Mouse (Mus musculus) natural killer cell, adult 2 months (primary cell): ENCODE measurements around the gene Os9.
A peak's percentile ranks its signal among the peaks of the same experiment; 100 is the strongest.
"Not testable (repeated sequence)": the region's sequence is repeated elsewhere in the genome, so short reads cannot be mapped to it uniquely, and the experiment has no call there.

ENCODE experiments used
- DNase-seq, 2 experiments: peaks; one replicate each; pipeline ENCODE4 v3.0.0; 2022; ENCODE audit warnings: low spot score in 2 of 2

Os9 gene

GRCm38 (mm10) chr10:127081996-127082620 is 38.8 kb downstream of the Os9 start:
- no peak for DNase-seq

GRCm38 (mm10) chr10:127080901-127081780 is 39.8 kb downstream of the Os9 start:
- DNase-seq = no peak

DNA sequence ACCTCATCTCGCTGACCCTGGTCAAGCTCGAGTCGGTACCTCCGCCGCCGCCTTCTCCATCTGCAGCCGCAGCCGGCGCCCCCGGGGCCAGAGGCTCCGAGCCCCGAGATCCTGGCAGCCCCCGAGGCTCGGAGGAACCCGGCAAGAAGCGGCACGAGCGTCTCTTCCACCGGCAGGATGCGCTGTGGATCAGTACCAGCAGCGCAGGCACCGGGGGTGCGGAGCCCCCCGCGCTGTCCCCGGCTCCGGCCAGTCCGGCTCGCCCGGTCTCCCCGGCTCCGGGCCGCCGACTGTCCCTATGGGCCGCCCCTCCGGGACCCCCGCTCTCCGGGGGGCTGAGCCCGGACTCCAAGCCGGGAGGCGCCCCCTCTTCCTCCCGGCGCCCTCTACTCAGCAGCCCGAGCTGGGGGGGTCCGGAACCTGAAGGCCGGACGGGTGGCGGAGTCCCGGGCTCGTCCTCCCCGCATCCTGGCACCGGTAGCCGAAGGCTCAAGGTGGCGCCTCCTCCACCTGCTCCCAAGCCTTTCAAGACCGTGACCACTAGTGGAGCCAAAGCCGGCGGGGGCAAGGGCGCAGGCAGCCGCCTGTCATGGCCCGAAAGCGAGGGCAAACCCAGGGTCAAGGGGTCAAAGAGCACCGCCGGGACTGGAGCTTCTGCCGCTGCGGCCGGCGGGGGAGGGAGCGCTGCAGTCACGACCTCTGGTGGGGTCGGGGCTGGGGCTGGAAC is 41.1 kb downstream of the Os9 start:
- DNase-seq = no peak

DNA sequence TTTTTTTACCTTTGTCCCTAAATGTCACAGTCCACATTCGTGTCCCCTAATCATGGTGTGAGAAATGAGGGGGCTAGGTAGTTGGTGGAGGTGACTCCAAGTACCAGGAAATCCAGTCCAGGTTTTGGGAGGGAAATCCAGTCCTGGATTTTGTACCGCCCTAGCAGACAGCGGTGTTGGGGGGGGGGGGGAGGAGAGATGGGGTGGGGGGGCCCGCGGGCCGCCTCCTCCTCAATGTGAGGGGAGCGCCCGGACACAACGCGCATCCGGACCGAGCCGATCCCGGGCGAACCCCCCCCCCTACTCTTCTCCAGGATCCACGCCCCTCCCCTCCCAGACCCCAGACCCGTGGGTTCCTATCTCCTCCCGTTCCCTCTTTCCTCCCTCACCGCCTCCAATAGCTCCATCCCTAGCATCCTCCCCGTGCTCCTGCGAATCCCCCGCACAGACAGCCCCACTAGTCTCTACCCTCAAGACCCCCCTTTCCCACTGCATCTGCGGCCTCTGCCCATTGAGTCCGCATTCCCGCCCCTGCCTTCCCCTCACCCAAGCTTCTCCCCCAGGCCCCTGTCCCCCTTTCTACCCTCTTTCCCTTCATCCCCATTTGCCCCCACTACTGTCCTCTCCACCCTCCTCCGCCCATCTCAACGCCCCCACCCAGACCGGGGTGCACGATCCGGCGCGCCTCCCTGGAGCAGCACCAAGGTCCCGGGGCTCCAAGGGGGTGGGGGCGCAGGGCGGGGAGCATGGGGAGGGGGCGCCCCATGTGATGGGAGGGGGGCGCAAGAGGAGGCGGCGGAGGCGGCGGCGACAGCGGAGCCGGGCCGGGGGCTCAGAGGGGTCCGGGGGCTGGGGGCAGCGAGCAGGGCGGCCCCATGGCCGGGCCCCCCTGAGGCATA is 42.0 kb downstream of the Os9 start:
- no peak for DNase-seq

- no peak for DNase-seq
These were observed 42.8 kb downstream of the Os9 start for GRCm38 (mm10) chr10:127078001-127078676.

GRCm38 (mm10) chr10:127077515-127077914 is 43.4 kb downstream of the Os9 start:
- DNase-seq = no peak

DNA sequence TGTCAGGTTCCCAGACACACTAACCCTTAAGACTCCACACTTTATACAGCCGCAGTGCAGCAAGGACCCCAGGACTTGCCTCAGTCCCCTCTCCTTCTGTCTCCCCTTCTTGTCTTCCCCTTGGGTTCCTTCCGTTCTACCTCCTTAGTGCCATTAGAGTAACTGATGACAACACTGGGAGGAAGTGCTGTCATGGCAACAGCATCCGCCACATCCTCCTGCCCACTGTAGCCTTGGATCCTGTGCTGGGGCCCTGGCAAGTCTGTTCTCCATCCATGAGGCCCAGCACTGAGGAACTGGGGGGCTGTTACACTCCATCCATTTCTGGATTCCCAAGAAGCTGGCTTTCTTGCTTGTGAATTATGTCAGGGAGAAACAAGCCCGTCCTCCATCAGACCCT is 44.8 kb downstream of the Os9 start:
- DNase-seq = peak; percentile 67

DNA sequence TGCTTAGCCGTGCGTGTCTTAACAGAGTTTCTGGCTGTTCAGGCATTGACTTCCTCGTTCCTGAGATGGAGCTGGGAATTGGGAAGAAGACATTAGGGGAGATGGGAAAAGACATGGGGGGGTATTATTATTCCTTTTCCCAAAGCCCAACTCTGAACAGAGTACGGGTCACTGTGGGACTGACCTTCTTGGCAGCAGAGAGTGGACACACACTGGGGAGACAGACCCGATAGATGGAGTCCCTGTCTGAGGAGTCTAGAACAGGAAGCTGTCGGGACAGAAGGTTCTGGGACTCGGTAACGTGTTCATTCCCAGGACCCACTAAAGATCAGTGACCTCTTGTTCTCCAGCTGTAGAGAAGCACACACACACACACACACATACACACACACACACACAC is 45.3 kb downstream of the Os9 start:
- DNase-seq = no peak

DNA sequence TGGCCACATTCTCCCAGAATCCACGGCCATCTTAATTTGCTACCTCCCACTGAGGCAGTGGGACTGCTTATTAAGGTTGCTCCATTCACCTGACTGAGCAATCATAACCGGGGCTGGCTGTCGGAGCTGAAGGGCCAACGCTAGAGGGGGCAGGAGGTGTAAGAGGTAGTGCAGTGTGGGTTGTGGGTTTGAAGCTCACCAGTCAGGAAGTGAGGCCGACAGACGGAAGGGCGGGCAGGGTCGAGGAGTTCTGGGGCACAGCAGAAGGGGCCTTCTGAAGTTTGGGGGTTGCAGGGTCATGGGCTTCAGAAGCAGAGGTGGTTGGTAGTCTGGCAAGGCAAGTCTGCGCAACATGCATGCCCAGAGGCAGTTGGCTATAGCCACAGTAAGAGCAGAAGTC is 45.9 kb downstream of the Os9 start, which contains the start of gene Agap2:
Gene Agap2, plus strand, starts transcription at position 205 of the 400 bp plus-strand sequence.
- DNase-seq = peak; percentile 77 to 85

DNA sequence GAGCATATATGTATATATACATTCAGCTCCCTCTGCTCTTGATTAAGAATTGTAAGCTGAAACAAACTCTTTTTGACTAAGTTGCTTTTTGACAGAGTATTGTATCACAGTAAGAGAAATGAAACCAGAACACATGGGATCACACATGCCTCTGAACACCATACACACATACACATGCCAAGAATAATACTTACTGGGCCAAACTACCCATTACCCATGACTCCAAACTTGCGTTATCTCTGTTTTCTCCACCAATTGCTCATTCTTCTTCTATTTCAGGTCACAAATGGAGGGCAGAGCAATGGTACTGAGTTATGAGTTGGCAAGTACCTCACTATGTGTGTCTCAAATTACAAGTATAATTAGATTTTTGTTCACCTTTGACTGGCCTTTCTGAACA is 47.0 kb downstream of the Os9 start:
- DNase-seq = no peak

GRCm38 (mm10) chr10:127072969-127073368 is 48.0 kb downstream of the Os9 start:
- not testable (repeated sequence) for DNase-seq

GRCm38 (mm10) chr10:127072270-127072669 is 48.7 kb downstream of the Os9 start:
- not testable (repeated sequence) for DNase-seq

- DNase-seq = no peak
These were observed 49.7 kb downstream of the Os9 start for GRCm38 (mm10) chr10:127071203-127071602.

DNA sequence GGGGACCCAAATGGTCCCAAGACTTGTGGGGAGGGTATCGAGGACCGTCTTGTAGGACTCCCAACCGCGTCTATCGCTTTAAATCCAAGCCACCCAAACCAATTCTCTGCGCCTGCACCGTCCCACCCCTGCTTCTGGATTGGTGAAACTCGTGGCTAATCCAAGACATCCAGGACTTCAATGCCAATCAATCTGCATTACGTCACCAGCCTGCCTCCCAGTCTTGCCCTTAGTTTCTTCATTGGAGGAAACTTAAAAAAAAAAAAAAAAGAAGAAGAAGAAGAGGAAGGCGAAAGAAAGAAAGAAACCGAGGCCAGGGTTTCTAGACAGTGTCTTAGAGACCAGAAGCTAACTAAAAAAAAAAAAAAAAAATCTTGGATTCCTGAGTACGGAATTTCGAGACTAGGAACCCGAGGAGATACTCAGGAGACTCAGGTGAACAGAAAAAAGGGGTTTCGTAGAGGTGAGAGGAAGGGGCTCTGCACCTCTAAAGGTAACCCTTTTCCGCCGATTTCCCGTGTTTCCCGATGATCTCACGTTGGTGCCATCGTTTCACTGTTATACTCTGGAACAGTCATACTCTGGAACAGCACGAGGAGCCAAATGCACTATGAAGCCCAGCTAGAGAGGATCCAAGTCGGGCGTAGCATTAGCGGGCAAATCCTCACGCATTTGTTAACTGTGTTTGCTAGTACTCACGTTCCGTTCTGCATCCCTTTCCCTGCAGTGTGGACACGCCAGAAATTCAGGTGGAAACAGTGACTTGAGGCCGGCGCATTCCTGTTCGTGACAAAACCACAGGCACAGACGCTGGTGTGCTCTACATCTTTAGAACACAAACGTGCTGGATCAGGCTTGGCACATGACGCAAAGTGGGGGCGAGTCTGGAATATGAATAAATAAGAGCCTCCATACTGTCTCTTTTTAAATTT is 50.5 kb downstream of the Os9 start, which contains the start of gene Tspan31:
Gene Tspan31, minus strand, starts transcription at position 75 of the 932 bp plus-strand sequence.
- peak in 1 of 2 experiments; percentile 54 for DNase-seq

- no peak for DNase-seq
These were observed 51.4 kb downstream of the Os9 start for GRCm38 (mm10) chr10:127069281-127070189.

- no peak for DNase-seq
These were observed 52.4 kb downstream of the Os9 start for GRCm38 (mm10) chr10:127068360-127069038.

DNA sequence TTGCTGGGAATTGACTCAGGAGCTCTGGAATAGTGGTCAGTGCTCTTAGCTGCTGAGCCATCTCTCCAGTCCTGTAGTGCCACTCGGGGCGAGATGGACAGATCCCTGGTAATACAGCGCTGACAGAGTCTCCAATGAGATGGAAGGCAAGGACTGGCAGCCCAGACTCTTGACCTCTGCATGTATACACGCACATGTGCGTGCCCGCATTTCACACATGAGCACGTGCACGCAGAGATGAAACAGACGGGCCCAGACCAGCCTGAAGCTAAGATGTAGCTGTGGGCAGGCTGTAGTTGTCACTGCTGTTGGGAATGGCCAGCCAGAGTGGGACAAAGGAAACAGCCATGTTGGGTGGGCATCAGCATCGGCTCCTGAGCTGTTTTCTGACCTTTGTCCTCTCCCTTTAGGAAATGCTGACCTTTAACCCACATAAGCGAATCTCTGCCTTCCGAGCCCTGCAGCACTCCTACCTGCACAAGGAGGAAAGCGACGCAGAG is 54.4 kb downstream of the Os9 start:
- no peak for DNase-seq

- no peak for DNase-seq
These were observed 55.0 kb downstream of the Os9 start for GRCm38 (mm10) chr10:127065981-127066380.
